Mouse (Mus musculus) liver (tissue): ENCODE results near the gene Rbm6.

ENCODE experiments used
- DNase-seq: peaks from one replicate; pipeline ENCODE4 v3.0.0-alpha.2; 2020; ENCODE audit warnings: mixed read lengths

The Rbm6 gene

DNA sequence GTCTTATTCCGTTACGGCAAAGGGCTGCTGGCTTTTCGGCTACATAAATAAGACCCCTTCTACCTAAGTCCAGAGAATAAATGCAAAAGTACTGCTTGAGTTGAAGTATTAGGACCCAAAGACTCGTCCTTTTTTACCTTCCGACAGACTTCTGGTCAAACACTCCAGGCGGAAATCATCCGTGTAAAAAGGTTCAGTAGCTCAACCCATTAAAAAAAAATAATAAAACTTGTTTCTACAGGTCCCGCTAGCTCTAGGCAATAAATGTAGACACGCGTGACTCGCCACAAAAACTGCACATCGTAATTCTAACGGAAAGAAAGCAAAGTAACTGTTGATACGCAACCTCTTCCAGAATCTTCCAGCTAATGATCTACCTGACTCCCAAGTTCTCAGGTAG, at the start of gene Rbm6:
Gene Rbm6 (minus strand): TSS at position 101 of the 400 bp plus-strand sequence.
- DNase-seq = no peak

- DNase-seq = no peak
These were observed 46.4 kb upstream of the Rbm6 start for GRCm38 (mm10) chr9:107919441-107919840.

DNA sequence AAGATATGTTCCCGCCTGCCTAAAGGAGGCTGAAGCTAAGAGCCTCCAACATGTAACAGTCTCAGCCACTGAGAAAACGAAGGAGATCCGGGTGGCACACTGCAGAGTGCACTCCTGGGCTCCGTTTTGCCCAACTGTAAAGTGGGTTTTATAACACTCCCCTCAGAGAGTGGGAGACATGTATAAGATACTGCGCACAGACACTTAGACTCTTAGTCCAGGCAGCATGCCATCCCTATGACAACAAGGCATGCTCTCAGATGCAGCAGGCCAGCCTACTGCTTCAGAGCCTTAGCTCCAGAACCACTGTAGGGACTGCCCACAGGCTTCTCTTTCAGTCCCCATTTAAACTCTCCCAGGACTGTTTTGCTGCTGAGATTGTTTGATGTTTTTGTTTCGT, 45.8 kb upstream of the Rbm6 start:
- no peak for DNase-seq

DNA sequence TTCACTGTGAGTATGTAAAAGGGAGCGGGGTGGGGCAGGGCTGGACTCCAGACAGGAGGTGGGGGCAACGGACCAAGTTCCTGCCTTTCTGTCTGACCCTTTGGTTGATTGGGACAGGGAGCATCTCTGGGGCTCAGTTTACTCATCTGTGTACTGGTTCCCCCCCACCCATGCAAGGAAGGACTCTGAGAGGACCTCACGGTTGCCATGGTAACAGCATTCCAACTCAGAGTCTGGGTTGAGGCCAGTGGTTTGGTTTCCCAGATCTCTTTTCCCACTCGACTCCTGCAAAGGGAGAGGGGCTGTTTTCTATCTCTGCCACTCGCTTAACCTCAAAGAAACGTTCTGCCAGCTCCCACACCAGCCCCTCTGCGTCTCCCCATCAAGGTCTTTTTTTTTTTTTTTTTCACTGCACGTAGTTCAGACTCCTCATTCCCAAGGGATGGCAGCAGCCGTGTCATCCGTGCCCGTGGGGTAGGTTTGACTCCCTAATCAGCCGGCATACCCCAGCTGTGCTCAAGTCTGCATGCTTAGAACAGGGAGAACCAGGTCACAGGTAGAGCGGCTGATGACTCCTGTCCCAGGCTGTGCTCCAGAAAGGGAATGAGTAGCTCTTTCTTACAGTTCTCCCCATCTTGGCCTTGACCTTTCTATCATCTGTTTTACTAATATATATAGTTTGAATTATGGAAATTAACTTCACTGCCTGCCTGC, 45.0 kb upstream of the Rbm6 start:
- DNase-seq = no peak

DNA sequence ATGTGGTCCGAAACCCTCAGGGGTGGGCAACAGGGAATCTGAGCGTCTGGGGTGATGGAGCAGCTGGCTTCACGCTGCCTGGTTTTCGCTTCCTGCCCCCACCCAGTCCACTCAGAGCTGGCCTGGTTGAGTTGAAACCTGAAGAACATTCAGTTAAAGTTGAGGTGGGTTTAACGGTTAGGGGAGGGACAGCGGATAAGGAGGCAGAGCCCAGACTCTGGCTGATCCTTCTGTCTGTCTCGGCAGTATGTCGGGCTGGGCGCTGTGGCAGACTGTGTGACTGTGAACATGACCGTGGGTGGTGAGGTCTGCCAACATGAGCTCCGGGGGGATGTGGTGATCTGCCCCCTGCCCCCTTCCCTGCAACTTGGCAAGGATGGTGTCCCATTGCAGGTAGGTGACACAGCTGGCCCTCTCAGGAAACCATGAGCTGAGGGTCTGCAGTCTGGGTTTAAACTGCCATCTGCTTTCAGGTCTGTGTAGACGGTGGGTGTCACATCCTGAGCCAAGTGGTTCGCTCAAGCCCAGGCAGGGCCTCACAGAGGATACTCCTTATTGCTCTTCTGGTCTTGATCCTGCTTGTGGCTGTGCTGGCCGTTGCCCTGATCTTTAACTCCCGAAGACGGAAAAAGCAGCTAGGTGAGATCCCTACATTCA, 41.9 kb upstream of the Rbm6 start:
- no peak for DNase-seq

GRCm38 (mm10) chr9:107910025-107910769, 37.2 kb upstream of the Rbm6 start:
- no peak for DNase-seq

DNA sequence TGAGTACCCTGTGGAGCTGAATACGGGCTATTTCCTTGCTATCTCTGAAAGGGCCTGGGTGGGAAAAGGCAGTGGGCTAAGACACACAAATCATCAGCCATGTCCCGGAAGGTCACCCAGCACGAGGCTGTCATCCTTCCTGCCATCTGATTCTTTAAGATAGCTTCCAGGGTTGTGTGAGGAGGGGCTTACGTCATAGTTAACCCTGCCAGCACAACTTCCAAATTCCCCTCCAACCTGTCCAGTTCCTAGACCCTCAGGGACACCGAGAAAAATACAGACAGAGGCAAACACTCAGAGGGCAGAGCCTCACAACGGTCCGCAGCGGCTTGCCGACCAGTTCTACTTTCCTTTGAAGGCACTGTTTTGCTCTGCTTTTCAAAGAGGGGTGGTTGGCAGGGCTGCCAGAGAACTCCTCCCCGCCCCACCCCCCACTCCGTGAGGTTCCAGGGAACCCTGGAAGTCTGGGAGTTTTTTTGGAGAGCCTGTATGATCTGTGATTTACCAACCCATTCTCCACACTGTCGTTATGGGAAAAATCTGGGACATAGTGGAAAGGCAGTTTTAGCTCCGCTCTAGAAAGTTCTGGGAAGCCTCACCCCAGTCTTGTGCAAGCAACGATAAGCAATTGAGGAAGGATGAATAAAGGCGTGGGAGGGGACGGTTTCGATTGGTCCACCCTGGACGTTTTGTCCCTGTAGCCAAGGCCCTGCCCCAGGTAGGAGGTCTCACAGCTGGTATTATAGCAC, 35.5 kb upstream of the Rbm6 start:
- DNase-seq = no peak

- DNase-seq = no peak
These were observed 34.7 kb upstream of the Rbm6 start for GRCm38 (mm10) chr9:107907801-107908120.

DNA sequence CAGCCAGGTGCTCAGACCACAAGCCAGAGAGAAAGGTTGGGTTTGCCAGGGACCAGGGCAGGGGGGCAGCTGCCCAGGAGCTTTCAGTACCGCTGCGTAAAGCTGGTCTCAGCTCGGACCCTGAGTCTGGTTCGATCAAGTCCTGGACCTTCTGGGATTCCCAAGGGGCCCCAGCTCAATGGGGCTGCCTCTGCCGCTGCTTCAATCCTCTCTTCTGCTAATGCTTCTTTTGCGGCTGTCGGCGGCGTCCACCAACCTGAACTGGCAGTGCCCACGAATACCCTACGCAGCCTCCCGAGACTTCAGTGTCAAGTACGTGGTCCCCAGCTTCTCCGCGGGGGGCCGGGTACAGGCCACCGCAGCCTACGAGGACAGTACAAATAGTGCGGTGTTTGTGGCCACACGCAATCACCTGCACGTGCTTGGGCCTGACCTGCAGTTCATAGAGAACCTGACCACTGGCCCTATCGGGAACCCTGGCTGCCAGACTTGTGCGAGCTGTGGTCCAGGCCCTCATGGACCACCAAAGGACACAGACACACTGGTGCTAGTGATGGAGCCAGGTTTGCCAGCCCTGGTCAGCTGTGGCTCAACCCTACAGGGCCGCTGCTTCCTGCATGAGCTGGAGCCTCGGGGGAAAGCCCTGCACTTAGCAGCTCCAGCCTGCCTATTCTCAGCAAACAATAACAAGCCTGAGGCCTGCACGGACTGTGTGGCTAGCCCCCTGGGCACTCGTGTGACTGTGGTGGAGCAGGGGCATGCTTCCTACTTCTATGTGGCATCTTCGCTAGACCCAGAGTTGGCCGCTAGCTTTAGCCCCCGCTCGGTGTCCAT, 34.1 kb upstream of the Rbm6 start:
- no peak for DNase-seq

GRCm38 (mm10) chr9:107906252-107906966, 33.4 kb upstream of the Rbm6 start, which contains the start of gene Mst1r:
TSS of gene Mst1r (plus strand) at chr9:107906873.
- DNase-seq = peak; percentile 87

DNA sequence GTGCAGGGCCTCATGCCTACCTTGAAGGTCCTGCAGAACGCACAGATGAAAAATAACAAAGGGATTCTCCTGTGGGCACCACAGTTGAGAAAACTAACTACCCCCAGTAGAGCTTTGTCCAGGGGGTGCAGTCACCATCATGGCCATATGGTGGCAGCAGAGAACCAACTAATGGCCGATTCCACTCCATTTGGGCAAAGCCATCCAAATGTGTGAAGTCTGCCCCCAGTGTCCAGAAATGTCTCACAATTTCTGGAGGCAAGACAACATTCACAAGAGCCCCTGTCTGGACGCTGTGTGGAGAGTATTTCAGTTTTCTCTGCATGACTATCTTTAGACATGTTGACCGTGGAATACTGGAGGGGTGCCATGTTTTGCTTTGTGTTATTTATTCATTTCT, 31.7 kb upstream of the Rbm6 start:
- peak; percentile 85 for DNase-seq

- no peak for DNase-seq
These were observed 28.5 kb upstream of the Rbm6 start for GRCm38 (mm10) chr9:107901627-107901914.

DNA sequence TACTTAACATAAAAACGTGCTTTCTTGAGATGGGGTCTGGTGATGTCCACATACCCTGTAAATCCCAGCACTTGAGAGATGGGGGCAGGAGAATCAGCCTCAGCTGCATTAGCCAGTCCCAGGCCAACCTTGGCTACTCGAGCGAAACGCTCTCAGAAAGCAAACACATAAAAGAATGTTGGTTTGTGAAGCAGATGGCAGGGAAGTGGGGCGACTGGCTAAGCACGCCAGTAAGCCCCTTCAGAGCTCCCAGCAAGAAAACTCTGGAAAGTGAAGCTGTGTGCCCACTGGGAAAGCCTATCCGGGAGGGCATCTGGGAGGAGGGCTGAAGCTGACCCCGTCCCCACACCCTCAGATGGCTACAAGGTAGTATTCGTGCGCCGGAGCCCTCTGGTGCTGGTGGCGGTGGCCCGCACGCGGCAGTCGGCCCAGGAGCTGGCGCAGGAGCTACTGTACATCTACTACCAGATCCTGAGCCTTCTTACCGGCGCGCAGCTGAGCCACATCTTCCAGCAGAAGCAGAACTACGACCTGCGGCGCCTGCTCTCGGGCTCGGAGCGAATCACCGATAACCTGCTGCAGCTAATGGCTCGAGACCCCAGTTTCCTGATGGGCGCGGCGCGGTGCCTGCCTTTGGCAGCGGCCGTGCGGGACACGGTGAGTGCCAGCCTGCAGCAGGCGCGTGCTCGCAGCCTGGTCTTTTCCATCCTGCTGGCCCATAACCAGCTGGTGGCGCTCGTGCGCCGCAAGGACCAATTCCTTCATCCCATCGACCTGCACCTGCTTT, 28.0 kb upstream of the Rbm6 start:
- peak; percentile 74 for DNase-seq

DNA sequence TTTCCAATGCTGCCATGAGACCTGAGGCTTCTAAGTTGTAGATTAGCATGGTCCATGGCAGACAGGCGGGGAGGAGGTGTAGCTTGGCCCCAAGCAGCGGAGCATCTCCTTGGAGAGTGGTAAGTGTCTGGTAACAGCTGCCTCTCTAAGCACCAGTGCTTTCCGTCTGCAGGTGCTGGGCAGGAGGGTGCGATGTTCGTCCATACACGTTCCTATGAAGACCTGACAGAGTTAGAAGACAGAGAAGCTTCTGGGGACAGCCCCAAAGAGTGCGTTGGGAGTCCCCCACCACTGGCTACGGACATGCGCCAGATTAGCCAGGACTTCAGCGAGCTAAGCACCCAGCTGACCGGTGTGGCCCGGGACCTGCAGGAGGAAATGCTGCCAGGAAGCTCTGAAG, 26.8 kb upstream of the Rbm6 start:
- DNase-seq = no peak

DNA sequence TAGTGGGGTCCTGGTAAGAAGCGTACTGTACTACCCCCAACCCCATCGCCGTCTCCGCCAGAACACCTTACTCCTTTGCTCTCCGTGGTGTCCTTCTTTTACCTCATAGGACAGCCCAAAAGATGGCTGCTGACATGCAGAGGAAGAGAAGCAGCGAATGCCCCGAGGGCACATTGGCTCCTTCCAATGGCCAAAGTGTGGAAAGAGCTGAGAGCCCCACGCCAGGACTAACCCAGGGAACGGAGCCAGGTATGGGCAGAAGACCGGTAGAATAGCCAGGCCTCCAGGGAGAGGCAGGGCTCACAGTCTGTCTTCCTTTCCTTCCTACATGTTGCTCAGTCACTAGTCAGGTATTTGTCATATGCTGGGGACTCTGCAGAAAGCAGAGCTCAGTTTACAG, 25.5 kb upstream of the Rbm6 start:
- no peak for DNase-seq

DNA sequence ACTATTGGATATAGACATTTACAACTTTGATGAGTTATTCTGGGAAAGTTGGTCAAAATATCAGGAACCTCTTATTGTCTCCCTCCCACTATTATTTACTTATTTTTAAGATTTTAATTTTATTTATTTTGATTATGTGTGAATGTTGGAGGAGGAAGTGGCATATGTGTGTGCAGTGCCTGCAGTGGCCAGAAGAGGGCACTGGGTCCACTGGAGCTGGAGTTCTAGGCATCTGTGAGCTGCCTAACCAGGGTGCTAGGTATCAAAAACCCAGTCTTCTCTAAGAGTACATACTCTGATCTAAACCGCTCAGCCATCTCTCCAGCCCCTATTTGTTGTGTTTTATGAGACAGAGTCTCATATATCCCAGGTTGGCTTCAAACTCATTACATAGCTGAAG, 18.0 kb upstream of the Rbm6 start:
- DNase-seq = peak; percentile 28

DNA sequence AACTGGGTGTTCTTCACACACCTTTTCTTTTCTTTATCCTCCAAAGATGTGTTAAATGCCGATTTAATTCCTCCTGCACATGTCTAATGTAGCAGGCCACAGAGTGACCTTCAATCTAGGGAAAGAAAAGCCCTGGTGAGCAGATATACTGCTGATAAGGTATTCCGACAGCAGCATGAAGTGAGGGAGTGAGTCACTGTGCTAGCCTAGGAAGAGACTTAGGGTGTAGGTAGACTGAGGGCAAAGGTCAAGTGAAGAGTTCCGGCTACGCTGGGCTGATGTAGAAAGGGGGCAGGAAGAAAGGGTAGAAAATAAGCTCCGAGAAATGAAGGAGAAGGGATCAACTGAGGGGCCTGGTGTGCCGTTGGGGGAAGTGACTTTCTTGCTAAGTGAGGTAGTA, 17.2 kb upstream of the Rbm6 start:
- DNase-seq = no peak

- no peak for DNase-seq
These were observed 15.3 kb upstream of the Rbm6 start for GRCm38 (mm10) chr9:107888267-107888850.

DNA sequence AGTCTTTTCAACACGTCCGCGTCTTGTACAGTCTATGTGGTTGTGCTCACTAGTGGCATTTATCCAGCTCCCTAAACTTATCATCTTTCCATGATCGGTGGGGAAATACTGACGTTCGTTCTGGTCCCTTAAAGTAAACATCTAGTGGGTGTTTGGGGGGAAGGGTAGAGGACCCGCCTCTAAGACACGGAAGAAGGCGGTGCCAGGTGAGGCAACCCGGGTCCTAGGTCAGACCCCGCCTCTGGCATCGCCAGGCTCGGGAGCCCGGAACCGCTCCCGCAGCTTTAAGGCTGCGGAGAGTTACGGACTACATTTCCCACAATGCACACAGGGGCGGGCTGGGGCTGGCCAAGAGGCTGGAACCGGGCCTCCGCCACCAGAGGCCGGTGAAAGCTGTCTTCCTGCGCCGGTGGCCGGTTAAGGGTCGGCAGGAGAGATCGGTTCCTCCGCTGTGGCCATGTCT, 14.8 kb upstream of the Rbm6 start, which contains the start of gene Mon1a:
Gene Mon1a (plus strand): TSS at position 348 of the 463 bp plus-strand sequence.
- DNase-seq = peak; percentile 88

DNA sequence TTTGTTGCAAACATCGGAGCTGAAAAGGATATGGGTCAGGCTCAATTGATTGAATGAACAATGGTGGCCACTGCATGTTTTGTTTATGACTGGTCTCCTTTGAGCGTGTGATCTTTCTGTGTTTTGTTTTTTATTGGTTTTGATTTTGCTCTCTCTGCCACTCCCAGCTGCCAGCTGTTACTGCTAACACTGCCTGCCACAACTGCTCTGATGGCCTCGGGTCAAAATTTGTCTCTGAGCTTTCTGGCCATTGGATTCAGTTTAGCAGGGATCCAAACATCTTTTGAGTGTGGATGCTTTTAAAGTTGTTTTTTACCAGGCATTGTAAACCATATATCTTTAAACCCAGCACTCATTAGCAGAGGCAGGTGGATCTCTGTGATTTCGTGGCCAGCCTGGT, 7.4 kb upstream of the Rbm6 start:
- DNase-seq = no peak
